Mouse (Mus musculus) left cerebral cortex, adult 18-20 months (tissue): ENCODE data around the gene Aldh4a1. TPM values are rescaled to one million over a fixed set of nuclear protein-coding genes. Genes with fewer than 3 reads are reported as not detected.
A peak's percentile ranks its signal among the peaks of the same experiment; 100 is the strongest.

Experiments used
- DNase-seq, 2 experiments: peaks; one replicate each; pipeline ENCODE4 v3.0.0; 2021 to 2022; ENCODE audit warnings: low spot score in 2 of 2, mixed read lengths in 1 of 2
- total RNA-seq, 2 experiments: library from RNA; stranded (reverse); gene quantifications; 2 replicates each; pipeline ENCODE4 v1.2.3; 2021

Gene Aldh4a1
- total RNA-seq, 2 experiments from 2014 or later, result 17.6 to 19.1 TPM

DNA sequence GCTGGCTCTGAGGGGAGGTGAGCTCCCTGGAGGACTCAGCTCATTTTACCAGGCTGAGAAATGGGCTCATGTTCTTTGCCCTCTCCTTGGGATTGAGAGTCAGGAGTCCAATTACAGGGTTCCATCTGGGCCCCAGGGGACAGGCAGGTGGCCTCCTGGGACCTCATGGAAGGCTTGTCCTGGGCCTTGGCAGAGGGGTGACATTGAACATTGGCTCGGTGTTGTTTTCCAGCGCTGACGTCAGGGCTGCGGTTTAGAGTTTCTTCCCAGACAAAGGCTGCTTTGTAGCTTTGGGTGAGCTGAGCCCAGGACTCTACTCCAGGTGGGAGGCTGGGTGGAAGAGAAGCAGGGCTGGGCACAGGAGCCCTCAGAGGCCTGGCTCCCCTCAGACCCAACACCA lies 34.9 kb upstream of the Aldh4a1 start:
- DNase-seq, result no peak

DNA sequence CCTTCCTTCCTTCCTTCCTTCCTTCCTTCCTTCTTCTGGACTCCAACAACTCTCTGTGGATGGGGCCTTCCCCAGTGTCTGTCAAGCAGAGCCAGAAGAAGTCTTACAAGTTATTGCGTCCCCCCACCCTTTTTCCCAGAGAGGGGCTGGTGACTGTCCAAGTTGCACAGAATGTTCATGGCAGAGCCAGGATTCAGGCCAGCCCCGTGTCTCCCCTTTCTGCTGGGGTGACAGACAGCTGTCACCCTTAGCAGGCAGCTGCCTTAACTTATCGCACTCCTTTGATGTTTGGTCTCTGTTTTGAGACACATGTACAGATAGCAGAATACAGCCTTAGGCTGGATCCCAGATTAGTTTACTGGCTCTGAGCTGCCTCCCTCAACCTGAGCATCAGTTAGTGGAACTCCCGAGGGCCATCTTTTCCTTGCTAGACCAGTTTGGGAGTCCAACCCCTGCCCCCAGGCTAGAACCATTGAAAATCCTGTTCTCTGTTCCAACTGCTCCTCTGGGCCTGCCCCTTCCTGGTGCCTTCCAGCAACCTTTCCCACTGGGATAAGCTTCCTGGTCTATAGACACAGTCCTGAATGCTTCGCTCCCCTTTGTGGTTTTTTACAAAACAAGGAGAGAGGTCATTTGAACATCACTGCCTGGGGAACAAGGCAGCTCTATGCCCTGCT lies 33.2 kb upstream of the Aldh4a1 start:
- no peak for DNase-seq

- DNase-seq, result no peak
These were observed 32.2 kb upstream of the Aldh4a1 start for GRCm38 (mm10) chr4:139590446-139590845.

DNA sequence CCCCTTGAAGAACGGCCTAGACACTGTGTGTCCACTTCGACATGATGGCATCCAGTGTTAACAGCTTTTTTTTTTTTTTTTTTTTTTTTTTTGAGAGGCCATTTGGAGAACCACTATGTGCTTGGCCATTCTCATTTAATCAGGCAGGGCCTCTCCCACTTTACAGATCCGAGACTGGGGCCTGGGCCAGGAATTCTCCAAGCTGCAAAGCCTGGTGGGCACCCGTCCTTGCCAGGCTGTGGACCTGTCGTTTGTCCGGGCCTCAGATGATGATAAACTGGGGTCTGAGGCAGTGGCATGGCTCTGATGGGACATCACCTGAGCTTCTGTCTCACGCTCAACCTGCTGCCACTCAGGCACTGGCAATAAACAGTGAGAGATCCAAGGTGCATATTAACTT lies 29.8 kb upstream of the Aldh4a1 start:
- no peak for DNase-seq

GRCm38 (mm10) chr4:139593383-139593782 lies 29.3 kb upstream of the Aldh4a1 start:
- no peak for DNase-seq

- DNase-seq, result no peak
These were observed 28.6 kb upstream of the Aldh4a1 start for GRCm38 (mm10) chr4:139594062-139594461.

DNA sequence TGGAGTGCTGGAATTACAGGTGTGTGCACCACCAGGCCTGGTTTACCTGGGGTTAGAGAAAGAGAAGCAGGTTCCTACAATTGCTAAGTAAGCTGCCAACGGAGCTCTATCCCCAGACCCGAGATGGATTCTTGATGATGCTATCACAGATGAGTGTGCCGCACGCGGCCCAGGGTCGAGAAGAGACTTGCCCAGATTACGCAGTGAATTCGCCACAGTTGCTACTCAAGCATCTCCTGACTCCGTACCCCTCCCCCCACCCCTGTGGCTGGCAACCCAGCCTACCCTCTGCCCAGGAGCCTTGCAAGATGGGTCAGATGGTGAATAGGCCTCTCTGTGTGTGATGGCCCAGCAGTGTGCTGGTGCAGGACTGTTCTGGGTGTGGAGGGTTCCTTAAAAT lies 26.0 kb upstream of the Aldh4a1 start:
- no peak for DNase-seq

GRCm38 (mm10) chr4:139597286-139598284 lies 25.1 kb upstream of the Aldh4a1 start:
- no peak for DNase-seq

DNA sequence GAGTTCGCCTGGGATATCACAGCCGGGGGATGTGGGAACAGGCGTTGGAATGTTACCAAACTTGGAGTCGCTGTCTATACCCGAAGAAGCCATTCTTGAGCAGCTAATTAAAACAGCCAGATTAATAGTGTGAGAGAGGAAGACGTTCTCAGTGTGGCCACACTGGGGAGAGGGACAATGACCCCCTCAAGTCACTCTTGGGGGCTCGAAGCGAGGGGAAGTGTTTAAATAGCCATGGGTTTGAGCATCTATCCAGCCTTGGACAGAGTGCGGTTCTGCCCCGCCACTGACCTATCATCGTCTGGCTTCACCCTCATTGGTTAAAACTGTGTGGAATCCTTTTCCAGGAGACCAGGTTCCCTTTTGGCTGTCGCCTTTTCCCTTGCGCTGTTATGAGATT lies 24.3 kb upstream of the Aldh4a1 start:
- no peak for DNase-seq

DNA sequence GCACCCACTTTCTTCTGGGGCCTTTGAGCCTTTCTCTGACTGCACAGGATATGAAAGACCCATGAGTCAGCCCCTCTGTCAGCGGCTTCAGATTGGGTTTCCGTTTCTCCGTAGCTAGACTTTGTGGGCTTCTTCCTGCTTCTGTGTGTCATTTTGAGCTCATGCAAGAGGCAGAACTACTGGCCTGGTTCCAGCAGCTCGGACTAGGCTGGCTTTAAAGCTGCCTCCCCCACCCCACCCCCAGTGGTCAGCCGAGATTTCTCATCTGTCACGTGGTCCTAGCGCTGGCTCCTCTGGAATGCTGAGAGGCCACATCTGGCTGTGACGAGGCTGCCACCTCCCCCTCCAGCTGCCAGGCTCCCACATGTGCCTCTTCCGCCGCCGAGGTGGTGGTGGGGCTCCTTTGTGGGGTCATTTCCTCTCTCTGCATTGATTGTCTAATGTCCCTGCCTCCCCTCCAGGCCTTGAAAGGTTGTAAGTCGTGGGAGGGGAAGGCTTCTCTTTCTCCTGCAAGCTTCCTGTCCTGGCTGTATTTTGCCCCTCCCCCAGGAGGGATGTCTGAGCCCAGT lies 23.6 kb upstream of the Aldh4a1 start:
- DNase-seq, result peak; percentile 62 to 77

GRCm38 (mm10) chr4:139601519-139602356 lies 20.9 kb upstream of the Aldh4a1 start:
- DNase-seq, result no peak

GRCm38 (mm10) chr4:139602357-139603244 lies 20.1 kb upstream of the Aldh4a1 start, which contains the start of gene Gm21969:
Gene Gm21969 (plus strand): TSS chr4:139603186.
- peak; percentile 51 to 60 for DNase-seq

DNA sequence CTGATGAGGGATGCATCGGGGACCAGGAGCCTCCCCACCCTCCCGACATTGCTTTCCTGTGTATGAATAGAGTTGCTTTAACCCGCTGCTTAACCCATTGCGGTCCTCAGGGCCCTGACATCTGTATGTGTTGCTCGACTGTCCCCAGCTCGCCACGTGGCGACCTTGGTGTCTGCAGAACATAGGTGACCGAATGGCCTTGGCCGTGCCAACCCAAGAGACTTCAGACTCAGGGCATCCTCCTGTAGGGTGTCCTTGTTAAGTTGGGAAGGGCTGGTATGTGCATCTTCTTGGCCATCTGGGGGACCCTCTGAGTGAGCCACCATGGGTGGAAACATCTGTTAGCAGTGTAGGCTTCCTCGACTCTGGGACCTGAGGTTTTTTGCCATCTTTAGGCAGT lies 17.4 kb upstream of the Aldh4a1 start:
- no peak for DNase-seq

- DNase-seq, result no peak
These were observed 15.9 kb upstream of the Aldh4a1 start for GRCm38 (mm10) chr4:139606732-139607131.

- no peak for DNase-seq
These were observed 13.7 kb upstream of the Aldh4a1 start for GRCm38 (mm10) chr4:139608975-139609374.

- no peak for DNase-seq
These were observed 11.7 kb upstream of the Aldh4a1 start for GRCm38 (mm10) chr4:139610954-139611353.

DNA sequence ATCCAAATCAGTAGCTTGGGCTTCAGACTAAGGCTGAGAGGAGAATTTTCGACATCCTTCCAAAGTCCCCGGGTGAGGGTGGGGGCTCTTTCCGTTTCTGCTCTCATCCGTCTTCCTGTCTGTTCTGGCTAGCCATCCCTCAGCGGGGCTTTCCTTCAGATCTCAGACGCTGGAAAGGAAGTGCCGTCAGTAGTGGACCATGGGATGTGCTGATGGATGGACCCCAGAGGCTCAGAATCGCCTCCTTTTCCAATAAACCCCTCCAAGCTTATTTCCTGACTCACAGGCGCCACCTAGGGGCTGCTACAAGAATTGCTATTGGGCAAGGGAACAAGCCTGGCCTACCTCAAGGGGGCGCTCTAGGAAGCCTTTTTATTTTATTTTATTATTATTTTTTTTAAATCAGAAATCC lies 11.1 kb upstream of the Aldh4a1 start:
- peak; percentile 74 to 84 for DNase-seq

DNA sequence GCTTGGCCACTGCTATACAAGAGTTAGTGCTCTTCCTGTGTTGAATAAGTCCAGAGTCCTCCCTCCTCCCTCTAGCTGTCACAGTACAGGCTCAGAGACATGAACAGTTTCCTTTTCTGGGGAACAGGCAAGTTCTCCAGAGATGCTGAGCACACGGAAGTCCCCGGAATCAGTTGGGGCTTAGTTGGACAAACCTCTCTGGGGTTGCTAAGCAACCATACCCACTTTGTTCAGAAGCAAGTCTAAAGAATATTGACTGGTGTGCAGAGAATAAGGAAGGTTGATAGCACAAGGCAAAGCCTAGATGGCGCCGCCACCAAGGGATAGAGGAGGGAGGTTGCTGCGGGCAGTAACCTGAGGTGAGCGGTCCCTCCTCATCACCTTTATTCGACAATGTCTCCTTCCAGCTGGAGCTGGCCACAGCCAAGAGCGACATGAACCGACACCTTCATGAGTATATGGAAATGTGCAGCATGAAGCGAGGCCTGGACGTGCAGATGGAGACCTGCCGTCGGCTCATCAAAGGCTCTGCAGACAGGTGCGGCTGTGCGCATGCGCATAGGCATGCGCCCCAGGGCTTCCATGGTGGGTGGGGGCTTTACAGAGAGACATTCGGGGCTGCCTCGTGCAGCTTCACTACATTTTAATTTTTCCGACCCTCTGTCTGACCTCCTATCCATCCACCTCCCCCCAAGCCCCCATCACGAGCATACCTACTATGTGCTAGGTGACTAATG lies 8.0 kb upstream of the Aldh4a1 start:
- DNase-seq, result no peak
